Mouse (Mus musculus) ES-Bruce4 (cell line): ENCODE data around the gene Cntnap5b. TPM values are rescaled to one million over a fixed set of nuclear protein-coding genes. Genes with fewer than 3 reads are reported as not detected.

Experiments
- H3K27ac ChIP-seq: 2 replicates; pipeline ENCODE4 v1.5.1; 2012; ENCODE audit warnings: low read length, inconsistent platforms; ENCODE audit not compliant: insufficient read depth
- H3K27me3 ChIP-seq: 2 replicates; pipeline ENCODE4 v1.6.1; 2012; ENCODE audit warnings: mild to moderate bottlenecking, low read length, inconsistent platforms; ENCODE audit not compliant: control insufficient read depth, poor library complexity, insufficient read depth, severe bottlenecking
- H3K36me3 ChIP-seq: 2 replicates; pipeline ENCODE4 v1.6.1; 2012; ENCODE audit warnings: inconsistent platforms, mild to moderate bottlenecking, low read length, moderate library complexity; ENCODE audit not compliant: control insufficient read depth, poor library complexity, insufficient read depth, severe bottlenecking
- H3K4me1 ChIP-seq: one replicate; pipeline ENCODE4 v1.8.1; 2011; ENCODE audit warnings: low read length; ENCODE audit not compliant: control insufficient read depth, insufficient read depth
- H3K4me3 ChIP-seq: 2 replicates; pipeline ENCODE4 v1.5.1; 2011; ENCODE audit warnings: low read depth, mild to moderate bottlenecking, low read length
- H3K9ac ChIP-seq: 2 replicates; pipeline ENCODE4 v1.6.1; 2012; ENCODE audit warnings: low read depth, mild to moderate bottlenecking, inconsistent platforms; ENCODE audit not compliant: poor library complexity, severe bottlenecking
- H3K9me3 ChIP-seq: replicated peaks from 2 replicates; pipeline ENCODE4 v1.6.1; 2012; ENCODE audit warnings: mild to moderate bottlenecking, low read length, inconsistent platforms; ENCODE audit not compliant: control insufficient read depth, poor library complexity, insufficient read depth, severe bottlenecking
- CTCF ChIP-seq: IDR thresholded peaks from one replicate; pipeline ENCODE4 v1.8.1; 2011; ENCODE audit warnings: low read depth, low read length
- EP300 ChIP-seq: IDR thresholded peaks from 2 replicates; pipeline ENCODE4 v1.6.1; 2011; ENCODE audit warnings: low read depth, low read length; ENCODE audit not compliant: insufficient read depth
- POLR2A ChIP-seq: IDR thresholded peaks from one replicate; pipeline ENCODE4 v1.8.1; 2011; ENCODE audit warnings: low read length; ENCODE audit not compliant: insufficient read depth
- polyA plus RNA-seq: library from polyadenylated mRNA; stranded (reverse); fragments of >200 nt; gene quantifications from 2 replicates; pipeline ENCODE4 v1.2.4, GENCODE M21; 2011; ENCODE audit warnings: low read depth; ENCODE audit not compliant: missing spikeins, insufficient read depth, insufficient read length

Gene Cntnap5b
- polyA plus RNA-seq, 1 experiment: not detected

DNA sequence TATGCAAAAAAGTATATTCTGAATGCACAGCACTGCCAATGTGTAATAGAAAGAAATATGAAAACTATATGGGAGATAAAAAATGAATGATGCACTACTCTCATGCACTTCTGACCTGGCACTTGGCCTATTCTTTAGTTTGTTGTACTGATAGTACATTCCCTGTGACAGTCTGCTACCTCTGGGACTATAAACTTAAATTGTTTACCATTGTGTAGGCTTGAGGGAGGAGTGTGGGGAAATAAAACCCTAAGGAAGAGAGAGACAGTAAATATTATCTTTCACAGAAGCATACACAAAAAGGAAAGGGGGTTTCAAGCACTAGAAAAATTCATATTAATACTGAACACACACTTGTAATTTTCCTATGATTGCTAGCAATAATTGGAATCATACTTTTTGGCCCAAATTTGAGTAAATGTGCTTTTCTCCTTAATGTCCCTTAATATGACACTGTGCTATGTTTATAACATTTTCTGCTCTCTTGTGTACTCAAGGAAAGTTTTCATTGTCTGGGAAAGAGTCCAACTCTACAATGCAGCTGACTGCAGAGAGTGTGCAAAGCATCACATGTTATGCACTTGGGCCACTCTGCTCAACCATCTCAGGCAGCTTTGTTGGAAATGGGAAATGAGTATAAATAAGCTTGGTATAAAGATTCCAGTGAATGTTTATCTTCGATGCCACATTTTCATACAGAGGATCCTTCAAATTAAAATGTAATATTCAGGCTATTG lies 657.6 kb downstream of the Cntnap5b start:
- Histone ChIP-seq H3K27me3 (no peaks in the 10 kb centered on the region), H3K9ac (no peak overlapping the region), H3K9me3 (no peaks in the 10 kb centered on the region), H3K27ac (no peak overlapping the region), H3K4me3 (no peak overlapping the region), H3K4me1 (no peaks in the 10 kb centered on the region), H3K36me3 (no peaks in the 10 kb centered on the region)
- TF ChIP-seq EP300 (no peak), CTCF (no peak), POLR2A (no peak)

- TF ChIP-seq EP300 (no peak), POLR2A (no peak), CTCF (no peak)
- Histone ChIP-seq H3K4me3 (no peak overlapping the region), H3K4me1 (no peaks in the 10 kb centered on the region), H3K27me3 (no peaks in the 10 kb centered on the region), H3K36me3 (no peaks in the 10 kb centered on the region), H3K9ac (no peak overlapping the region), H3K9me3 (no peaks in the 10 kb centered on the region), H3K27ac (no peak overlapping the region)
These were observed 691.3 kb downstream of the Cntnap5b start for GRCm38 (mm10) chr1:100463877-100464276.

DNA sequence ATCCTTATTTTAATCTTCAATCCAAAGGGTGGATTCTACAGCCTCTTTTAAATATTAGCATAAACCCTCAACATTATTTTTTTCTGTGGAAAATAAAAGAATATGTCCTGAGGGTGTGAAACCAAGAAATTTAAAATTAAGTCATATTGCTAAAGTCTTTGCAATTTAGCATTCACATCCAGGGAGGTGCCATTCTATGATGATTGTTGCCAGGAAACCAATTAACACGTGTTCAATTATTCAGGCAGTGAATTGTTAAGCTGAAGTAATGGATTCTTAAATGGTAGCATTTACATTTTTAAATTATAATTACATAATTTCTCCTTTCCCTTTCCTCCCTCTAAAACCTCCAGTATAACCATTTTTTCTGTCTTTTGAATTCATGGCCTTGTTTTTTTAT lies 692.7 kb downstream of the Cntnap5b start:
- Histone ChIP-seq H3K4me3 (no peak overlapping the region), H3K9ac (no peak overlapping the region), H3K27ac (no peak overlapping the region), H3K4me1 (no peaks in the 10 kb centered on the region), H3K27me3 (no peaks in the 10 kb centered on the region), H3K36me3 (no peaks in the 10 kb centered on the region), H3K9me3 (no peaks in the 10 kb centered on the region)
- TF ChIP-seq POLR2A: no peak
- TF ChIP-seq CTCF: no peak
- TF ChIP-seq EP300: no peak

GRCm38 (mm10) chr1:100467595-100467994 lies 695.0 kb downstream of the Cntnap5b start:
- no peaks in the 10 kb centered on the region for H3K9me3 ChIP-seq
- TF ChIP-seq EP300 (no peak), CTCF (no peak), POLR2A (no peak)
- no peak overlapping the region for H3K9ac ChIP-seq
- no peaks in the 10 kb centered on the region for H3K4me1 ChIP-seq
- H3K27me3 ChIP-seq: no peaks in the 10 kb centered on the region
- no peaks in the 10 kb centered on the region for H3K36me3 ChIP-seq
- H3K27ac ChIP-seq: no peak overlapping the region
- no peak overlapping the region for H3K4me3 ChIP-seq

DNA sequence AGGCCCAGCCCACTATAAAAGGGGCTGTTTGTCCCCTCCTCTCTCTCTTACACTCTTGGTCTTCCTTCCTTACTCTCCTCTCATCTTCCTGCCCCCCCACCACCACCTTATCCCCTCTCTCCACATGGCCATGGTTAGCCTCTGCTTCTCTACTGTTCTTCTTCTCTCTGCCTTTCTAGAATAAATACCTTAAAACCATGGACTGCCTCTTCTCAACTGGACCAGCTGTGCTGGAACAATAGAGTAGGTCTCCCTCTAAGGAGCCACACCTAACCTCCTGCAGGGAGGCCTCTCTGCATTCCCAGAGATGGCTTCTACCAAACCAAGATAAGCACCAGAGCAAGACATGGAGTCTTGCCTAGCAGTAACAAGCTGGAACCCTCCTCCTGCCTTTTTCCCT lies 737.3 kb downstream of the Cntnap5b start:
- no peak for TF ChIP-seq POLR2A
- TF ChIP-seq EP300: no peak
- TF ChIP-seq CTCF: no peak
- Histone ChIP-seq H3K27ac (no peak overlapping the region), H3K27me3 (no peaks in the 10 kb centered on the region), H3K9me3 (no peaks in the 10 kb centered on the region), H3K9ac (no peak overlapping the region), H3K4me3 (no peak overlapping the region), H3K36me3 (no peaks in the 10 kb centered on the region), H3K4me1 (no peaks in the 10 kb centered on the region)
